Mouse (Mus musculus) kidney, adult 2 months (tissue): Measurements from ENCODE around the gene Dgat2.

Experiments used
- CTCF ChIP-seq: fragments of 200-500 bp; conservative IDR thresholded peaks from 2 replicates; pipeline ENCODE4 v1.5.1; 2011; ENCODE audit warnings: low read depth, mild to moderate bottlenecking, control low read depth, low read length, moderate library complexity, mixed read lengths; ENCODE audit not compliant: insufficient read depth, insufficient read length
- POLR2A ChIP-seq: fragments of 200-500 bp; IDR thresholded peaks from one replicate; pipeline ENCODE4 v1.6.1; 2011; ENCODE audit warnings: low read depth, low read length, control low read depth

DNA sequence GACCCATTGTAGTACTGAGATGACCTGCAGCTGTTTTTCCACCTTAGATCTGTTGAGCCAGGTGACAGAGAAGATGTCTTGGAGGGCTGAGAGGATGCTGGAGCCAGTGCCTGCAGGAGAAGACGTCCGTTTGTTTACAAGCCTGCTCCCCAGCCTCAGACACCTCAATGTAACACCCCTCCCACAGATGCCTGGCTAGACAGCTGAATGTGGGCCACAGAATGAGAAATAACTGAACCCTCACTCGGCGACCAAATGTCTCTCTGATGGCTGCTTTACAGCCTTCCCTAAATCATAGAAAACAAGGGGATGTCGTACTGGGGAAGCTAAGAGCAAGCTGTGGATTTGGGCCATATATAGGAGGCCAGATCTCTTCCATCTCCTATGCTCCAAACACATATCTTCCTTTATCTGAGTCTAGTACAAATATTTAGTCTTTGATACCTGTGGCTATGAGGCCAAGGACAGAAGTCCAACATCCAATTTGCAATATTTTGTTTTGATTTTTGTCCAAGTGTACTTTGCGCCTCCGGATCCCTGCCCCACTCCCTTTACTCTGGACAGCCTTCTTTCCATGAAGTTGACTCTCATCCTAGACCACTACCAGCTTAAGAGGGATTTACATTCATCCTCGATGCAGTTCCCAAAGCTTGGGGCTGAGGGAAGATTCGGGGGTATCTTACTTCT lies 12.7 kb downstream of the Dgat2 start:
- TF ChIP-seq CTCF (no peak), POLR2A (no peak)
